Mouse (Mus musculus): ENCODE data around the gene Tshz2.

Gene Tshz2

GRCm38 (mm10) chr2:169633491-169634289, 877 bp downstream of the Tshz2 start:
- peak in 1 of 2 experiments; percentile 38 for DNase-seq

DNA sequence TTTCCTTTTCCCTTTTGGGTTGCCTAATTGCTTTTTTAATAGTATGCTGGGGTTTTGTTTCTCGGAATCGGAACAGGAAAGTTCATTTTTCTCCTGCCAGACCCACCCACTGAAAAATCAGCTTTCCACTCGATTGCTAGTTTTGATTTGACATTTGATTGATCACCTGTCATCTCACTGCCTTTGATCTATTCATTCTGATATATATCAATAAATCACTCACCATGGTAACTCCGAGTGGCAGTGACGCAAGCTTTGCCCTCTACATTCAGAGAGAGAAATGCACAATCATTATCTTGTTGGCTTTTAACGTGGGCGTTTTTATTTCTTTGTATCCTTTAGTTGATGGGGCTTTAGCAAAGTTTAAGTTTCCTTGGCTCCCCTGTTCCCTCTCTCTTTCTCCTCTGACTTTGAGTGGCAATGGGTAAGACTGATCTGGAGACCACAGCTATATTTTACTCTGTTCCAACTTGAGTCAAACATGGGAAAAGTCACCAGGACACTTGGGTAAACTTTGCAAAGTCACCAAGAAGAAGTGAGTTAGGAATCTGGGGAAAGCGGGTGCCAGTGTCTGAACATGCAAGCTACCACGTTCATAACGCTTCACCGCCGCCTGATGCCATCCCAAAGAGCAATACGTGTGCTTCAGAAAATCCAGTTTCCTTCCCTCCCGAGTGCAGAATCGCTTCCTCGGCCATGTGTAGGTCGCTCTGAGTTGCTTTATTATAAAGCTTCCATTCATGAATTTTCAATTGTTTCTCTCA, 2.0 kb downstream of the Tshz2 start:
- no peak for DNase-seq

GRCm38 (mm10) chr2:169635428-169635827, 2.6 kb downstream of the Tshz2 start:
- peak in 1 of 2 experiments; percentile 16 for DNase-seq

DNA sequence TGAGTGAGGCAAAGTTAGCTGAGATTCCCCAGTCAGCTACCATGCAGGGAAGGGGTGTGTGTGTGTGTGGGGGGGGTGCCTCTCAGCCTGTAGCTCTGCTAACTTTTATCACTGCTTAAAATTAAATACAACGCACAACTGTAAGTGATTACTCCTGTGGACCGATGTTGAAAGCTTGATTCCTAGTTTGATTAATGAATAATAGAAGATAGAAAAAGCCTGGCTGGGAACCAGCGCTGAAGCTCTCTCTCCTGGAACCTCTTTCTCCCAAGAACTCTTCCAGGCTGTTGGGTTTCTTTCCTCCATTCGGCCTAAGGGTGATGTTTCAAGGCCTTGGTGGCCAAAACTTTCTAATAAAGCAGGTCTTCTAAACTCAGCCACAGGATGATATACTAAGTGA, 3.6 kb downstream of the Tshz2 start:
- DNase-seq, result peak in 1 of 2 experiments; percentile 26

DNA sequence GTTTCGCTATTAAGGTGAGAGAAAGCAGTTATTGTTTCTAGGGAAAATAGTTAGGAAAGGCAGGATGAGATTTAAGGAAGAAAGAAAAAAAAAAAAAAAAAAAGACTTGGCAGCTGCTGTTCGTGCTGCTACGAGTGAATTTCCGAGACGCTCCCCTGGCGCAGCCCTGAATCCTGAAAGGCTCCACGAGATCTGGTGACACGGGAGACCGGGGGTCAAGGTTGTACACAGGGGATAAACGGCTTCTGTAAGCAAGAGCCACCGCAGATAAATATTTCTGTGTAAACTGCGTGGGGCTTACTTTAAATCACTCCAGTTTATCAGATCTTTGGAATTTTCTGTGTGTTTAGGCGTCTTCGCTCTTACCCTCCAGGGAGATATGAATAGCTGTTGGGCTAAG, 8.7 kb downstream of the Tshz2 start:
- peak in 1 of 2 experiments; percentile 22 for DNase-seq

DNA sequence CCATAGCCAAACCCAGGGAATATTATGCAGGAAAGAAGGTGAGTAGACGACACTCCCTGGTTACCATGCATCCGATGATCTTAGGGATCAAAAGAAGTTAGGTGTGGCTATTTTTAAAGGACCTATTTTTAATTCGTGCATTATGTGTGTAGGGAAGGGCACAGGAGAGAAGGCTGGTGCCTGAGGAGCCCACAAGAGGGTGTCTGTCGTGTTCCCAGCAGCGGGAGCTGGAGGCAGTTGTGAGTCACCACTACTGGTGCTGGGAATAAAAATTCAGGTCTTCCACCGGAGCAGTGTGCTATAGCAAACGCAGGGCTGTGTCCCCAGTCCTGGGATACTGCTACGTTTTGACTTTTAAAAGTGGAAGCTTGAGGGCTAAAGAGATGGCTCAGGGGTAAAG, 9.6 kb downstream of the Tshz2 start:
- no peak for DNase-seq

DNA sequence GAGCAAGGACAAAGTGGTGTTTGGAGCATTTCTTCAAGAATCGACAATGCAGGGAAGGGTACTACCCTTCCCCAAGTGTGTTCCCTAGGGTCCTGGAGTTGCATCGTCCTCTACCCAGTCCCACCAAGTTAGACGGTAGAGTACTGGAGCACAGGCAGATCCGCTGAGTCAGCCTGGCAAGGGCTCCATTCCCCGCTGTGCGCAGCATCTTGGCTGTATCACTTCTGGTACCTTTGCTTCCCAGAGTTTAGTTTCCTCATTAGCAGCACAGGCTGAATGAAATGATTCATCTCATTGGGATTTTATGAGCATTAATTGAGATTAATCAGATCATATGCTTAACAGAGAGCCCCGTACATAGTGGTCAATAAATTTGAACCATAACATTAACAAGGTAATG, 14.3 kb downstream of the Tshz2 start:
- no peak for DNase-seq

DNA sequence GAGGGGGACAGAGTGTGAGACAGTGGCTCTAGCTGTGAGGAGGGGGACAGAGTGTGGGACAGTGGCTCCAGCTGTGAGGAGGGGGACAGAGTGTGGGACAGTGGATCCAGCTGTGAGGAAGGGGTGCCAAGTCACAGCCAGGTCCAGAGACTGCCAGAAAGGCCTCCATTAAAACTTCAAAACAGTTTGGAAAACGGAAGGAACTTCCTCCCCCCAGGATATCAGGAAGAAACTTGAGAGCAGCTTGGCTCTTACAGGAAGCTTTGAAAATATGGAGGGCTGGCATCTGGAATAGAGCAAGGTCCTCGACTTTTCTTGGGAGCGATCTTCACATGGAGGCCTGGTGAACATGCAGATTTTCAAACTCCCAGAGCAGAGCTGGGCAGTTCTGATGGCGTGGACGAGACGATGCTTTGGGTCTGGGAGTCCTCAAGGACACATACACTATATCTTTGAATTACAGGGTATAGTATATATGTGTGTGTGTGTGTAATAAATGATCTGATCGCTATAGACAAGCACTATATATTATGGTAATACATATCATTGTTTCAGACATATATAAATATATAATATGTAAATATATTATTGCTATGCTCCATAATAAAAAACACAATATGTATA, 16.6 kb downstream of the Tshz2 start:
- DNase-seq, result no peak

DNA sequence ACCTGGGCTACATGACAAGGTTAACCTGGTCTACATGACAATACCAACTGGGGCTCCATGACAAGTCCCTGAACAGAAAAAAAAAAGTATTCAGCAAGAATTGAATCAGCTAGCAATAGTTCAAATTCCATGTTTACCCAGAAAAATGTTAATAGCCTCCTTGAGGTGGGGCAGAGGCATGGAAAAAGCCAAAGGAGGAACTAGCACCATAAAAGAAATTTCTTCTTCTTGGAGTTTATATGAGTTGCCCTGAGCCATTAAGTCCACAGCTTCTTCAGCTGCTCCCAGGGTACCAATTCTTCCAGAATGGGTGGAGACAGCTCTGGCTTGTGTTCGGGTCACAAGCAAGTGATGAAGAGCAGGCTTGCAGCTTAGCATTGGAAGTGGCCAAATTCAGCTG, 20.5 kb downstream of the Tshz2 start:
- DNase-seq, result no peak

DNA sequence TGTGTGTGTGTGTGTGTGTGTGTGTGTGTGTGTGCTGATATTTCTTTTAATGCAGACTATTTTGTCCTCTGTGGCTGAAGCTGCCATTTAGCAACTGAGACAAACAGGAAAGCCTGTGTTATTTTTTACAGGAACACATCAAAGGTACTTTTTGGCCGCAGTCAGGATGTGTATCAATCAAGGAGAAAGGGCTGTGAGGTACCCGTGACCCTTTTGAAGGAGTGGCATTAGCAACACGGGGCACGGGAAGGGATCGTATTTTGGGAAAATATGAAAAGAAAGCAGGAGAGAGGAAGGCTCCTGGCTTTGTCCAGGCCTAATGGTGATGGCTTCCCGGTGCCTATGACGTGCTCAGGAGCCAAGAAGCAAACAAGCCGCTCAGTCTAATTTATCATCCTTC, 31.0 kb downstream of the Tshz2 start:
- no peak for DNase-seq

DNA sequence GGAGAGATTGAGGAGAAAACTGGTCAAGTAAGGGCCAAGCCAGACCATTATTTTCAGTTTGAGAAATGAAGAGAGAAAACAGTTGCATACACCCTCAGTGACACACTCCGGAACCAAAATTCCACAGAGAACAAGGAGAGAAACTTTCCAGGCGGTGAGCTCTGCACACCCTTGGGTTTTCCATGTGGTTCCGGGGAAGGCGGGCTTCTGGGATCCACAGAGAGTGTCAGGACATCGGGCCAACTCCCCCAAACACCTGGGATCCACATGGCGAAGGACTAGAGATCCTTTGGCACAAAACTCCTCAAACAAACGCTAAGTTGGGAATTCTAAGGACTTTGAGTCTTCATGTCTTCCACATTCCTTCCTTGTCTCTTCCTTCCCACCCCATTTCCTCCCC, 38.5 kb downstream of the Tshz2 start:
- DNase-seq, result no peak

DNA sequence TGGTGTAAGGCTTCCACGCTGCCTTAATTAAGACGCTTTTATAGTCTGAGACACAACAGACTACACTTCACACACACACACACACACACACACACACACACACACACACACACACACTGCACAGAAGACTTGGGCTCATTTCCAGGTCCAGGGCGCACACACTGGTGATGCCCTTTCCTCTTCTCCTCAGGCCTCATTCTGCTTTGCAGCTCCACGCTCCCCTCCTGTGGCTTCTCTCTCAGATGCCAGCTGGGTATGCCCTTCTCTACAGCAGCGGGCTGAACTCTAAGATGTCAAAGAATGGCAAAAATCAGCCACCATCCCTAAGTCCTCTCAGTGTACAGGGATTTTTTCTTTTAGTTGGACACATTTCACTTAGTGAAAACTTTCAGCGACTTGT, 41.0 kb downstream of the Tshz2 start:
- DNase-seq, result no peak

DNA sequence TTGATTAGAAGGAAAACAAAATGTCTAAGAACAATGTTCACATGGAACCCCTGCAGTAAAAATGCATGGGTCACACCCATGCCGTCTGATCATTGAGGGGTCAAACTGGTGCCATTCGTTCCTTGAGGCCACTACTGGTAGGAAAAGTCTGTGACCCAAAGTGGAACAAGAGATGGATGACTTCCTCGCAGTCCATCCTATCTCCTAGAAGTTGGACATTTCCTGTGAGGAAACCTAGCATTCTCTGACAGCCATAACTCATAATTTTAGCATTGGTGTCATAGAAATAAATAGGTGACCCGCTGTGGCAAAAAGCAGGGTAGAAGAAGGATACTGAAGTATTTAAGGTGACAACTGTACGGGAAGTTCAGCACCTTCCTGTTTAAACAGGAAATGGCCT, 41.4 kb downstream of the Tshz2 start:
- DNase-seq, result peak; percentile 29 to 51

- no peak for DNase-seq
Observed at GRCm38 (mm10) chr2:169679264-169679663, 46.5 kb downstream of the Tshz2 start.

DNA sequence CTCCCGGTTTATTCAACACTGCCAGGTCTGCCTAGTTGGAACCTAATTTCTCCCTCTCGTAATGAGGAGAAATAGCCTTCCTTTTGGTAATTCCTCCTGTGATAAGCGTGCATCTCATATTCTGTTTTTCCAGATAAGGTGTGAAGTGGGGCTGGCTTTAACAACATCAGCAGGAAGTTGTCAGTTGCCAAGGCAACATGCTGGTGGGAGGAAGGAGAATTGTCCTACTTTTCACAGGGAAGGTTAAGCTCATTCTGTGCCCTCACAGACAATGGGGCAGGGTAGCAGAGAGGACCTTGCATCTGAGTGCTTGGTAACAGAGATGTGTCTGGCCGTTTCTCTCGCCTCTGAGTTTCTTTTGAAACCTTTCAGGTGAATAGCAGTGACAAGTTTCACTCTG, 47.1 kb downstream of the Tshz2 start:
- DNase-seq, result no peak

DNA sequence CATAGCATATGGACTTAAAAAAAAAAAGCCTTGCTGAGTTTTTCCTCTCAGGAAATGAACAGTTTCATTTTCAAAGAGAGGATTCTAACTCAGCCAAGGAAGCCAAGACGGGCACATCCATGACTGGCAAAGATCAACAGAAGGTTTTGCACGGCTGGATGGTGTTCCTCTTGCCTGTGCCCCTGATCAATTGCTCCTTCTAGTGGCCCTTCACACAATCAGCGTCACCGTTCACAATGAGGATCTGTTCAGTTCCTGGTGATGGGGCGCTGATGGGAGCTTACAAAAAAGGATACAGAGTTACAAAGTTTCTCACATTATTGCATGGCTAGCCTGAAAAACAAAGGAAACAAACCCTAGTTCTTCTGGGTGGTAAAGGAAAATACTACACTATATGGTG, 52.4 kb downstream of the Tshz2 start:
- no peak for DNase-seq

GRCm38 (mm10) chr2:169685747-169686146, 52.9 kb downstream of the Tshz2 start:
- DNase-seq, result no peak

- DNase-seq, result no peak
Observed at GRCm38 (mm10) chr2:169686697-169687430, 54.1 kb downstream of the Tshz2 start.

DNA sequence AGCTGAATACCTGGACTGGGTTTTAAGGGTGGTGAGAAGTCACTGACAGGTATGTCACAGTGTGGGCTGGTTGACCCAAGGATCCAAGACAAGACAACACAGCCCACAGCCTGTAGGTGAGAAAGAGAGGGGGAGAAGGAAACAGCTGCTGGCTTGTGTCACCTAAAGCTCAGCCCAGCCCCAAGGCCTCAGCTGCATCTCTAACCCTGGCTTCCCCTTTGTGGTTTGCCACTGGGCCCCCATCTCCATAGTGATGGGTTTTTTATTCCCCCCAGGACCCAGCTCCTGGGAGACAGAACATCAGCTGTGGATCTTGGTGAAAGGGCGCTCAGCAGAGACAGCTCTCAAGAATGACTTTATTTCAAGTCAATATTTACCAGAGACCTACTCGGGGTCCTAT, 57.2 kb downstream of the Tshz2 start:
- DNase-seq, result no peak

- DNase-seq, result no peak
Observed at GRCm38 (mm10) chr2:169694494-169694893, 61.7 kb downstream of the Tshz2 start.

- DNase-seq, result peak; percentile 8 to 25
Observed at GRCm38 (mm10) chr2:169695025-169695424, 62.2 kb downstream of the Tshz2 start.

GRCm38 (mm10) chr2:169699141-169699540, 66.3 kb downstream of the Tshz2 start:
- DNase-seq, result no peak
